ENCODE assay signal across 16 mouse cellular contexts in the genomic region with DNA sequence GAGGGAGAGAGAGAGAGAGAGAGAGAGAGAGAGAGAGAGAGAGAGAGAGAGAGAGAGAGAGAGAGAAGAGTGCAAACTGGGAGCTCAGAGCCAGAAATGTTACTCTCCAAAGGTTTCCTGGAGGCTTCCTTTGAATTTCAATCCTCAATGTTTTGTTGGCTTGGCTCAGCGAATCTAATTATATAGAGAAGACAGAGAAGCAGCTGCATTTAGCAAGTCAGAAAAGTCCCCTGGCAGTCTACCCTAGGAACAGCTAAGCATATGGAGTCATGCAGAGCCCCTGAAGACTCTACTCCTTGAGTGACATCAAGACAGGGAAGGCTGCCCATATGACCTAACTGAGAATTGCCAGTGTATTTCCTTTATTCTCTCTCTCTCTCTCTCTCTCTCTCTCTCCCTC.
A peak's percentile ranks its signal among the peaks of the same experiment; 100 is the strongest.
DNase-seq lines count a peak whose midpoint lies in the region; ATAC-seq and TF ChIP-seq lines count a peak whose summit lies in the region.
"Had no signal": no experiment of that assay in that cellular context is flagged by ENCODE, and none has a peak within 500 bp of the region (broad histone marks: within the 10 kb centered on the region; RNA-seq: fewer than 3 reads in every experiment).

No protein-coding gene starts in this region.

- H3K36me3 ChIP-seq in forebrain, embryonic 14.5 days (ENCODE audit: control insufficient read depth, insufficient read depth, low read length), result no peaks in the 10 kb centered on the region
- no peaks in the 10 kb centered on the region for H3K36me3 ChIP-seq in forebrain, embryonic 15.5 days
- H3K36me3 ChIP-seq in kidney, embryonic 15.5 days, result no peaks in the 10 kb centered on the region
- H3K36me3 ChIP-seq: neural tube, embryonic 15.5 days had no signal

- peak; percentile 54 for DNase-seq in forebrain, embryonic 14.5 days (ENCODE audit: low spot score)
- peak; percentile 5 for DNase-seq in layer of hippocampus, adult 9-11 months
- DNase-seq in layer of hippocampus, adult 2 months (ENCODE audit: low spot score in 2 of 2), result no peak
- DNase-seq in left cerebral cortex, adult 9 months (ENCODE audit: low spot score in 2 of 2), result peak; percentile 40 to 53
- peak; percentile 26 for DNase-seq in right cerebral cortex, postnatal 25 days
- no peak for DNase-seq in layer of hippocampus, postnatal 25 days (ENCODE audit: extremely low spot score in 1 of 2, low spot score in 1 of 2)
- DNase-seq: adrenal gland, postnatal 14 days; cerebellum, postnatal 36 days; kidney, adult 8-10 months; thymus, adult 18-20 months had no signal

- H3K27ac ChIP-seq in forebrain, embryonic 14.5 days (ENCODE audit: low read depth, low read length), result no peak overlapping the region
- no peak overlapping the region for H3K27ac ChIP-seq in forebrain, embryonic 15.5 days (replicated peaks)
- no peak overlapping the region for H3K27ac ChIP-seq in layer of hippocampus, adult 2 months
- H3K27ac ChIP-seq in kidney, embryonic 15.5 days, result no peak overlapping the region
- H3K27ac ChIP-seq: liver, embryonic 14.5 days; neural tube, embryonic 15.5 days had no signal

- no peaks in the 10 kb centered on the region for H3K27me3 ChIP-seq in forebrain, embryonic 14.5 days (replicated peaks; ENCODE audit: control insufficient read depth, insufficient read depth, low read length)
- no peaks in the 10 kb centered on the region for H3K27me3 ChIP-seq in forebrain, embryonic 15.5 days
- no peaks in the 10 kb centered on the region for H3K27me3 ChIP-seq in kidney, embryonic 15.5 days
- H3K27me3 ChIP-seq: CH12.LX; neural tube, embryonic 15.5 days had no signal

- no peaks in the 10 kb centered on the region for H3K9me3 ChIP-seq in forebrain, embryonic 14.5 days (replicated peaks; ENCODE audit: control insufficient read depth, low read length)
- H3K9me3 ChIP-seq in forebrain, embryonic 15.5 days, result no peaks in the 10 kb centered on the region
- H3K9me3 ChIP-seq in kidney, embryonic 15.5 days (replicated peaks), result no peaks in the 10 kb centered on the region
- H3K9me3 ChIP-seq: neural tube, embryonic 15.5 days had no signal

- TF ChIP-seq CTCF in layer of hippocampus, adult 2 months (conservative IDR thresholded peaks at IDR 0.05), result no peak

- WGBS in forebrain, embryonic 14.5 days, result 48% methylated on average over 1 of the region's 1 CpGs
- 39% methylated on average over 1 of the region's 1 CpGs for WGBS in forebrain, embryonic 15.5 days
- 68% methylated on average over 1 of the region's 1 CpGs for WGBS in kidney, embryonic 15.5 days

- H3K4me1 ChIP-seq in forebrain, embryonic 14.5 days (ENCODE audit: control insufficient read depth, insufficient read depth, low read length), result no peaks in the 10 kb centered on the region
- H3K4me1 ChIP-seq in forebrain, embryonic 15.5 days, result 0 out of 2 replicates have a peak, but pooled peaks cover 4% of the 10 kb centered on the region
- peaks cover 16% of the 10 kb centered on the region for H3K4me1 ChIP-seq in kidney, embryonic 15.5 days

- H3K4me2 ChIP-seq in forebrain, embryonic 14.5 days (ENCODE audit: low read length), result no peak overlapping the region
- H3K4me2 ChIP-seq in forebrain, embryonic 15.5 days (replicated peaks), result no peak overlapping the region
- no peak overlapping the region for H3K4me2 ChIP-seq in kidney, embryonic 15.5 days
- H3K4me2 ChIP-seq: neural tube, embryonic 15.5 days had no signal

- H3K9ac ChIP-seq in forebrain, embryonic 14.5 days (ENCODE audit: low read length), result no peak overlapping the region
- H3K9ac ChIP-seq in forebrain, embryonic 15.5 days (replicated peaks), result no peak overlapping the region
- H3K9ac ChIP-seq in kidney, embryonic 15.5 days, result no peak overlapping the region
- H3K9ac ChIP-seq: liver, embryonic 14.5 days; neural tube, embryonic 15.5 days had no signal

- no peak for ATAC-seq in forebrain, embryonic 14.5 days
- no peak for ATAC-seq in forebrain, embryonic 15.5 days (replicated peaks)
- no peak for ATAC-seq in kidney, embryonic 15.5 days (replicated peaks; ENCODE audit: low FRiP score)
- ATAC-seq: lung, postnatal 0 days had no signal

- no peak overlapping the region for H3K4me3 ChIP-seq in forebrain, embryonic 14.5 days (ENCODE audit: low read depth, low read length)
- no peak overlapping the region for H3K4me3 ChIP-seq in forebrain, embryonic 15.5 days
- no peak overlapping the region for H3K4me3 ChIP-seq in layer of hippocampus, adult 2 months
- H3K4me3 ChIP-seq in kidney, embryonic 15.5 days (replicated peaks), result no peak overlapping the region
- H3K4me3 ChIP-seq: neural tube, embryonic 15.5 days had no signal

Comparison
In these comparisons a context has a peak if more than half of its experiments do, and no peak if none do; other contexts are left out.
1. DNase-seq: peak in forebrain, embryonic 14.5 days (single experiment), layer of hippocampus, adult 9-11 months (single experiment), left cerebral cortex, adult 9 months (2 of 2) and right cerebral cortex, postnatal 25 days (single experiment); none in layer of hippocampus, adult 2 months (0 of 2) and layer of hippocampus, postnatal 25 days (0 of 2).